Mouse (Mus musculus) adrenal gland, postnatal 10 days (tissue): ENCODE data around the gene Ccnb2. TPM values are rescaled to one million over a fixed set of nuclear protein-coding genes. Genes with fewer than 3 reads are reported as not detected.
"Not testable (repeated sequence)": the region's sequence is repeated elsewhere in the genome, so short reads cannot be mapped to it uniquely, and the experiment has no call there.

Experiments used
- DNase-seq: peaks from one replicate; pipeline ENCODE4 v3.0.0; 2021; ENCODE audit warnings: mixed read lengths
- long read RNA-seq, 2 experiments: library from polyadenylated mRNA; stranded (forward); transcript quantifications; one replicate each; pipeline ENCODE4 v2.0.0; 2021
- total RNA-seq, 2 experiments: library from RNA; stranded (reverse); gene quantifications; 2 replicates each; pipeline ENCODE4 v1.2.3; 2021

The Ccnb2 gene
- total RNA-seq, result 10 to 100 TPM; 23.9 to 26.1 TPM
- long read RNA-seq, experiment 1, transcript Ccnb2-201 (9 exons, 1,531 nt), result major isoform, 33 of 82 reads
- long read RNA-seq, experiment 1, partial matches to known transcripts, result 47 of 82 reads
- long read RNA-seq, experiment 1, other reads (novel, unspliced or antisense), result 2 of 82 reads
- long read RNA-seq, experiment 2, transcript Ccnb2-201 (9 exons, 1,531 nt), result major isoform, 20 of 53 reads
- long read RNA-seq, experiment 2, partial matches to known transcripts, result 30 of 53 reads
- long read RNA-seq, experiment 2, other reads (novel, unspliced or antisense), result 3 of 53 reads

DNA sequence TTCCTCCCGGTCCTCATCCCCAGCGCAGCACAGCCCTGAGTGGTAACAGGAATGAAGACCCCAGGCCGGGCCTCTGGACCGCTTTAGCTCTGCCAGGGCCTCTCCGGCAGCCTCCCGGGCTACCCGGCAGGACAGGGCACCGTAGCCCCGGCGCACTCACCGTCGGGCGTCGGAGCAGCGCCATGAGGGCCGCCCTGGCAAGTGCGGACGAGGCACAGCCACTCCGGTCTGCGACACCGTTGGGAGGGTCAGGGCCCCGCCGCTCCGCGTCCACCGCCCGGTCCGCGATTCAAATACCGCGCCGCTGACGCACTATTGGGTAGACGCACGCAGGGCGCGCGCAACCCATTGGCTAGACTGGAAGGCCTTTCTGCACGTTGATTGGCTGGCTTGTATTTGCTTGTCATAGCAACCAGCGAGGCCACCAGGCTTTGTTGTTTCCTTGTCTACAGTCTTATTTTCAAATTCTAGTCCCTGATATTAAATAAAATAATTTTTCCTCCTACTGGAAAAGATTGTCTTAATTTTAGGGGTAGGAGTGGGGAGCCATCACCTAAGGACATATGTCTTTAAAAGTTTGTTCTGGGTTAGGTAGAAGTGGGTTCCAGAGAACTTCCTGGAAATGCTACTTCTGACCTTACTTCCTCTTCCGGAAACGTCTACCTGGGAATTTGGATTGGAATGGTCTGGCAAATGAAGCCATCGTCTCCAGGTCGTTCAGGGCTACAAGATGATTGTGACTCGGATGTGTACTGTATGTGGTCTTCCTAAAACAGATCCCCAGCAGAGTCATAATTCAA is at the start of gene Ccnb2:
Gene Ccnb2 (minus strand): TSS at position 291 of the 800 bp plus-strand sequence.
- DNase-seq, result peak; percentile 92

DNA sequence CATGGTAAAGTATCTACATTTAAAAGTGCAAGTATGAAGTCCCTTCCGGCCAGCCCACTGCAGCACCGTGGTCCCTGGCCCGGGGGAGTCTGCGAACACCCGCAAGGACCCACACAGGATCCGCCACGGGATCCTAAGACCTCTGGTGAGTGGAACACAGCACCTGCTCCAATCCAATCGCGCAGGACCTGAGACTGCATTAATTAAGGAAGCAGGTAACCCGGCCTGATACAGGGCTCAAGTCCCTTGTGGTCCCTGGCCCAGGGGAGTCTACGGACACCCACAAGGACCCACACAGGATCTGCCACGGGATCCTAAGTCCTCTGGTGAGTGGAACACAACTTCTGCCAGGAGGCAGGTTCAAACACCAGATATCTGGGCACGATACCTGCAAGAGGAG is 41.7 kb upstream of the Ccnb2 start:
- not testable (repeated sequence) for DNase-seq

DNA sequence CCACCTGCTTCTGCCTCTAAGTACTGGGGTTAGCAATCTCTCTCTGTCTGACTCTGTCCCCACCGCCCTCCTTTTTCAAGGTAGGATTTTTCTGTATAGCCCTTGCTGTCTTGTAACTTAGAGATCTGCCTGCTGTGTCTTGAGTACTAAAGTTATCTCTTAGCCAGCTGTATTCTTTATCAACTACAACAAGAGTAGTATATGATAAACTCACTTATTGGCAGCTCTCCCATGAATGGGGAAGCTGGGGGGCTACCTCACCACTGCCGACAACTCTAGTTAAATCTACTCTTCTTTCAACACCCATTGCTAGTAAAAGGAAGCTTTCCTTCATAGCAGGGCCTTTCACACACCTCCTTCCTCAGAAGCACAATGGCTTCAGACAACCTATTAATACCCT is 31.0 kb upstream of the Ccnb2 start:
- DNase-seq, result no peak

DNA sequence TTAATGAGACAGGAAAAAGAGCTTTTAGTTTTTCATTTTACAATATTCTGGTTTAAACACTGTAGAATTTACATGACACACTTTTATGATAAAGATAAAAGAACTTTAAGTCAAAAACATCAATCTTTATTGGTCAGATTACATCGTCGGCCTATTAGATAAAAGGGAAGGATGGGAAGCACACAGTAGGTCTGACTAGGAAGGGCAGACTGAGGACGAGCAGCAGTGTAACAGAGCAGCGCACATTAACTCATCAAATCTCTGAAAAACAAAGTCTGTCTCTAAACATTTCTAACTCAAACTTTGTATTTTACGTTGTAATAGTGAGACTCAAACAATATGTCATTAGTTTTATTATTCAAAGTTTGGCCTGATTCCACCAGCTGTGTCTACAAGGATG is 27.7 kb upstream of the Ccnb2 start:
- no peak for DNase-seq

DNA sequence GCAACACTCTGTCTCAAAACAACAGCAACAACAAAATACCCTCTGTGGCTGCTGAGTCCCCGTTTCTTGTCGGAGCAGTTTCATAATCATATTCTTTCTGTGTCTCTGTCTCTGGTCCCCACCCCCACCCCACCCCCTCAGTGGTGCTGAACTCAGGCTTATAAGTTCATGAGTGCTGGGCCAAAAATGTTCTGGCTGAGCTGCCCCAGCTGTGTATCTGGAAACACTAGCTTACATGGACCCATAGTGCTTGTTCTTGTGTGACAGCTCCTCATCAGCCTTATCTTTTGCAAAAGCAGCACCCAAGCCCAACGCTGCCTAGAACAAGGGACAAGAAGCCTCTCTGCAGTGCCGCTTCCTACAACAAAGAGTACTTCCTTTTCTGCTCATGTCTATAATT is 18.6 kb upstream of the Ccnb2 start:
- DNase-seq, result no peak

DNA sequence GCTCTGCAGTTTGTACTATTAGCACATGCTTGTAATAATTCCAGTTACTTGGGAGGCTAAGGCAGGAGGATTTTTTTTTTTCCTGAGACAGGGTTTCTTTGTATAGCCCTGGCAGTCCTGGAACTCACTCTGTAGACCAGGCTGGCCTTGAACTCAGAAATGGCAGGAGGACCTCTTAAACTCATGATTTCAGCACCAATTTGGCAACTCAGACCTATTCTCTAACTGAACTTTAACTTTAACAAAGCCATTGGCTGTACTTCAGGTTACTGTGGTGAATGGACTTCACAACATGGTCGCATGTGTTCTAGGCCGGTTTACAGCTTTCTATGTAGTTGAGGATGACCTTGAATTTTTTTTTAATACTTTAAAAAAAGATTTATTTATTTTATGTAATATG is 1.3 kb upstream of the Ccnb2 start:
- no peak for DNase-seq

- DNase-seq, result no peak
Observed at GRCm38 (mm10) chr9:70416412-70416811, 4.9 kb downstream of the Ccnb2 start.

- DNase-seq, result no peak
Observed at GRCm38 (mm10) chr9:70413038-70413437, 8.3 kb downstream of the Ccnb2 start.

- no peak for DNase-seq
Observed at GRCm38 (mm10) chr9:70410668-70411067, 10.7 kb downstream of the Ccnb2 start.

DNA sequence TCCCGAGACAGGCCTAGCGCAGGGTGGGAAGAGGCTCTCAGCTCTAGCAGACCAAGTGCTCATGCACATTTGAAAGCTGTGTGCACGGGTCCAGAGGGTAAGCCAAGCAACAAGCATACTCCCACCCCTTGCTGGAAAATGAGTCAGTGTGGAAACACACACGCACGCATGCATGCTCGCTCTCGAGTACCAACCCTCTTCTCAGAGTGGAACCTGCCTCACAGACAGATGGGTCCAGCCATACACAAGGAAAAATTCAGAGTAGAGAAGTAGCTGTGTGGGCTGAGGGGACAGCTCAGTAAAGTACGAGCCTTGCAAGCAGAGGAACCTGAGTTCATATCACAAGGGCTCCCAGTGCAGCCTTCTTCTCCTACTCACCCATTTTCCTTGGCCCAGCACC is 11.6 kb downstream of the Ccnb2 start:
- DNase-seq, result no peak

- DNase-seq, result peak; percentile 45
Observed at GRCm38 (mm10) chr9:70408791-70409190, 12.6 kb downstream of the Ccnb2 start.

DNA sequence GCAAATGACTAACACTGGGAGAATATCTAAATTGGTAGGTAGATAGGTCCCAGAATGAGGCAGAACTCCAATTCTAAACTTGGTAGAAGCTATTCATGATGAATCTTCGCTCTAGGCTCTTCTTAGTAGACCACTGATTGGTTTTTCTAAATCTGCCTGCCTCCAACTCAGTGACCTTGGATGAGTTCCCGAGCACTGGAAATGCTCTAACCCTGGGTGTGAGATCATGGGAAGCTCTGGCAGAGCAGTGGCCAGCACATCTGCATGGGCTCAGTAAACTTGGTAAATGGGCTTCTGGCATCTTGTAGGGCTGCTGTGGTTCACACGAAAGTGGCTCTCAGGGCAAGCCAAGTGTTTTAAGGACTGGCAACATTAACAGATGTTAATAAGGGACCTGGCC is 14.8 kb downstream of the Ccnb2 start:
- DNase-seq, result peak; percentile 27

GRCm38 (mm10) chr9:70401937-70402539 is 19.3 kb downstream of the Ccnb2 start:
- no peak for DNase-seq

- no peak for DNase-seq
Observed at GRCm38 (mm10) chr9:70396083-70396482, 25.3 kb downstream of the Ccnb2 start.

DNA sequence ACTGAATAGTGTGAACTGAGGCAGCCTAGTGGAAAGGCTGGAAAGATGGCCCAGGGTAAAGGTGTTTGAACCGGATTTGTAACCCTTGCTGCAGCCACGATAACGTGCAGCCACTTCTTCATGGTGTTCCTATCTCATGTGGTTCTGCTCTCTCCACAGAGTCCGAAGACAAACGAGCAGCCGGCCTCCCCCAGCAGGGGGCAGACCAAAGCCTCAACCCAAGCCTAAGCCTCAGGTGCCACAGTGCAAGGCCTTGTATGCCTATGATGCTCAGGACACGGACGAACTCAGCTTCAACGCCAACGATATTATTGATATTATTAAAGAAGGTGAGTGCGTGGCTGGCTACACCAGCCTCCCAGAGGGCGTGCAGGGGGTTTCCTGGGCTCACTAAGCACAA is 25.7 kb downstream of the Ccnb2 start:
- DNase-seq, result no peak

- DNase-seq, result peak; percentile 67
Observed at GRCm38 (mm10) chr9:70392563-70392907, 28.8 kb downstream of the Ccnb2 start.

DNA sequence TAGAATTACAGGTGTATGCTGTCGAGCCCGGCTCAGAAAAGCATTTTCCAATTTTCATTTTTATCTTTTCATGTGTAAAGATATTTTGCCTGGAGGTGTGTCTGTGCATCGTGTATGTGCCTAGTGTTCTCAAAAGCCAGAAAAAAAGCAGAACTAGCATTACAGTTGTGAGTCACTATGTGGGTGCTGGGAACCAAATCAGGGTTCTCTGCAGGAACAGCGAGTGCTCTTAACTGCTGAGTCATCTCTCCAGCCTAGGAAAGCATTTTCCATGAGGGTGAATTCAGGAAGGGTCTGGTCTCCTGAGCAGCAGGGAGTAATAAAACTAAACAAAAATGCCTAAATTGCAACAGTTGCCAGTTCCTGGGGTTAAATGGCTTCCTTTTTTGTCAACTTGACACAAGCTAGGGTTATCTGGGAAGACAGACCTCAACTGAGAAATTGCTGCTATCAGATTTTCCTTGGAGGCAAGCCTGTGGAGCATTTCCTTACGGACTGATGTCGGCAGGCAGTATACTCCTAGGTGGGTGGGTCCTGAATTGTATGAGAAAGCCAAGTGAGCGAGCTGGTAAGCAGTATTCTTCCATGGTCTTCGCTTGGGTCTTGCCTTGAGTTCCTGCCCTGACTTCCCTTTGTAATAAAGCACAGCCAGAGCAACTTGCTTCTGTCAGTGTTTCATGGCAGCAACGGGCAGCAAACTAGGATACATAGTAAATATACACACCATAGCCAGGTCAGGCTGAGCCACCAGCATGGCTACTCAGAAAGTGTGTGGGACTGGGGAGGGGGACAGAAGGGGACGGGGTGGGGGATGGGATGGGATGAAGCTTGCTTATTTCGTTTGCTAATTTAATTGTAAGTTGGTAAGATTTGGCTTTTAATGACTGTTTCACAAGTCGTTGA is 29.4 kb downstream of the Ccnb2 start:
- no peak for DNase-seq

DNA sequence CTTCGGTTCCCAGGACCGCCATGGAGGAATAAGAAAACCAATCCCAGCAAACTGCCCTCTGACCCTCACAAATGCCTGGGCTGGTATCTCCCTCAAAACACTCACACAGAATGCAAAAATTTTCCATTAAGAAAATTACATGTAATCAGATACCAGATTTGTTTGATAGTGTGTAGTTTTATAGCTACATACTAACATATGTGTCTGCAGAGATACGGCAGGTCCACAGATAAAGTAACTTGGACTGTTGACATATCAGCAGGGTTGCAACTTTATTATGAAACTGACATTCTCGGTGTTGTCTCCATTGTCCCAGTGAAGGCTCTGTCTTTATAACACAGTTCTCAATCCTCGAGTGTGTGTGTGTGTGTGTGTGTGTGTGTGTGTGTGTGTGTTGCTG is 30.3 kb downstream of the Ccnb2 start:
- DNase-seq, result no peak

DNA sequence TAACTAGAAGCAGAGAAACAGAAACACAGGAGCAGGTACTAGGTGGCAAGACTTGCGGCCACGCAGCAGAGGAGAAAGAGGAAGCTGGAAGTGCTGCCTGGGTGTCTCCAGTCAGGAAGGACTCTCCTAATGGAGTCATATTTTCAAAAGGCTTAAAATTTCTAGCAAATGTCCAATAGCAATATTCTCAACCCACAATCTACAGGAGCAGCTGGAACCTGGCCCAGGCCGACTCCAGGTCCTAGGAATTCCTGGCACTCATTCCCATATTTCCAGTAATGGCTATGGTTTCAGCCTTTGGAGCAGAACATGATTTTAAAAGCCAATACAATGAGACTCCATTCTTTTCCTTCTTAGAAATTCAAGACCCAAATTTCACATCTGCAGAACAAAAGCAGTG is 31.8 kb downstream of the Ccnb2 start:
- DNase-seq, result no peak

- DNase-seq, result no peak
Observed at GRCm38 (mm10) chr9:70387410-70388119, 33.8 kb downstream of the Ccnb2 start.

- no peak for DNase-seq
Observed at GRCm38 (mm10) chr9:70384958-70385728, 36.2 kb downstream of the Ccnb2 start.
